Mouse (Mus musculus) Patski (cell line): ENCODE results near the gene Slc30a6. TPM values are rescaled to one million over a fixed set of nuclear protein-coding genes. Genes with fewer than 3 reads are reported as not detected.

Experiments used
- polyA plus RNA-seq: library from polyadenylated mRNA; unstranded; gene quantifications from one replicate; pipeline ENCODE4 v1.2.3, GENCODE M21; 2021

The Slc30a6 gene
- polyA plus RNA-seq, 1 experiment from 2014 or later = 24.6 TPM

Other genes starting within 250 kb of the Slc30a6 start
- gene Memo1, start 100.1 kb upstream of the Slc30a6 start, polyA plus RNA-seq = 85.0 TPM
- gene Dpy30, start 71.7 kb upstream of the Slc30a6 start, polyA plus RNA-seq = 97.9 TPM
- gene Spast, start 56.6 kb upstream of the Slc30a6 start, polyA plus RNA-seq = 27.5 TPM
- gene Nlrc4, start 63.5 kb downstream of the Slc30a6 start, polyA plus RNA-seq = 0.12 TPM
- gene Yipf4, start 93.9 kb downstream of the Slc30a6 start, polyA plus RNA-seq = 128 TPM
- gene Birc6, start 132.7 kb downstream of the Slc30a6 start, polyA plus RNA-seq = 57.4 TPM